Mouse (Mus musculus): Measurements from ENCODE around the gene Tmem217. TPM values are rescaled to one million over a fixed set of nuclear protein-coding genes. Genes with fewer than 3 reads are reported as not detected.

Gene Tmem217
- total RNA-seq, 2 experiments from 2014 or later = 0.44 TPM; not detected in 1

GRCm38 (mm10) chr17:29490713-29491581 lies 61.2 kb downstream of the Tmem217 start, which contains the start of gene Pim1:
Gene Pim1 (plus strand): TSS chr17:29490753.
- DNase-seq (ENCODE audit: extremely low spot score in 1 of 2, low spot score in 1 of 2) = no peak

- peak; percentile 85 to 87 for DNase-seq (ENCODE audit: extremely low spot score in 1 of 2, low spot score in 1 of 2)
Measured at GRCm38 (mm10) chr17:29489971-29490712, 62.0 kb downstream of the Tmem217 start.

- peak in 1 of 2 experiments; percentile 12 for DNase-seq (ENCODE audit: extremely low spot score in 1 of 2, low spot score in 1 of 2)
Measured at GRCm38 (mm10) chr17:29488978-29489970, 62.9 kb downstream of the Tmem217 start.

GRCm38 (mm10) chr17:29488257-29488977 lies 63.8 kb downstream of the Tmem217 start:
- no peak for DNase-seq (ENCODE audit: extremely low spot score in 1 of 2, low spot score in 1 of 2)

- no peak for DNase-seq (ENCODE audit: extremely low spot score in 1 of 2, low spot score in 1 of 2)
Measured at GRCm38 (mm10) chr17:29485336-29486233, 66.6 kb downstream of the Tmem217 start.

GRCm38 (mm10) chr17:29484431-29484830 lies 67.8 kb downstream of the Tmem217 start:
- DNase-seq (ENCODE audit: extremely low spot score in 1 of 2, low spot score in 1 of 2) = no peak

GRCm38 (mm10) chr17:29483282-29483681 lies 68.9 kb downstream of the Tmem217 start:
- no peak for DNase-seq (ENCODE audit: extremely low spot score in 1 of 2, low spot score in 1 of 2)

- DNase-seq (ENCODE audit: extremely low spot score in 1 of 2, low spot score in 1 of 2) = no peak
Measured at GRCm38 (mm10) chr17:29482632-29483031, 69.6 kb downstream of the Tmem217 start.

- no peak for DNase-seq (ENCODE audit: extremely low spot score in 1 of 2, low spot score in 1 of 2)
Measured at GRCm38 (mm10) chr17:29480256-29480655, 71.9 kb downstream of the Tmem217 start.

GRCm38 (mm10) chr17:29478271-29478670 lies 73.9 kb downstream of the Tmem217 start:
- no peak for DNase-seq (ENCODE audit: extremely low spot score in 1 of 2, low spot score in 1 of 2)

- no peak for DNase-seq (ENCODE audit: extremely low spot score in 1 of 2, low spot score in 1 of 2)
Measured at GRCm38 (mm10) chr17:29477357-29477756, 74.8 kb downstream of the Tmem217 start.

- no peak for DNase-seq (ENCODE audit: extremely low spot score in 1 of 2, low spot score in 1 of 2)
Measured at GRCm38 (mm10) chr17:29476461-29476860, 75.7 kb downstream of the Tmem217 start.

Small RNAs within 50 kb of the gene (microRNA-seq; reads per million reads assigned to microRNA genes)
- 0 reads per million in 2 experiments for gene Mir7667

Other genes starting within 250 kb of the Tmem217 start
- gene Pi16, start 234.7 kb downstream of the Tmem217 start, total RNA-seq (2021) = 1 to 10 TPM in 1 of 2 experiments, under 1 TPM in 1; 0.98 to 1.5 TPM
- gene Mtch1, start 204.5 kb downstream of the Tmem217 start, total RNA-seq (2021) = 100 to 1,000 TPM; 556 to 630 TPM
- gene Fgd2, start 191.5 kb downstream of the Tmem217 start, total RNA-seq (2021) = 1 to 10 TPM; 5.6 to 8.2 TPM
- 1 to 10 TPM; 2.7 to 3.7 TPM for gene Pim1, start 61.6 kb downstream of the Tmem217 start, total RNA-seq (2021)
- gene Gm17657, start 2.7 kb downstream of the Tmem217 start, total RNA-seq (2021) = not detected
- gene Tbc1d22b, start 2.6 kb downstream of the Tmem217 start, total RNA-seq (2021) = 10 to 100 TPM; 43.4 to 45.7 TPM
- gene Rnf8, start 62.4 kb upstream of the Tmem217 start, total RNA-seq (2021) = 10 to 100 TPM; 38.4 to 39.7 TPM
- 1 to 10 TPM; 2.6 to 5.0 TPM for gene Gm28043, start 62.5 kb upstream of the Tmem217 start, total RNA-seq (2021)
- 100 to 1,000 TPM; 101 to 109 TPM for gene Cmtr1, start 108.2 kb upstream of the Tmem217 start, total RNA-seq (2021)
- 10 to 100 TPM; 19.9 to 23.6 TPM for gene Ccdc167, start 164.7 kb upstream of the Tmem217 start, total RNA-seq (2021)

All from layer of hippocampus, postnatal 25 days (tissue).